Mouse (Mus musculus) neural tube, embryonic 13.5 days (tissue): ENCODE data around the gene Fam49a. TPM values are rescaled to one million over a fixed set of nuclear protein-coding genes. Genes with fewer than 3 reads are reported as not detected.
A peak's percentile ranks its signal among the peaks of the same experiment; 100 is the strongest.

Experiments used
- ATAC-seq: fragments of 200-750 bp; cut with Nextera tagmentation; 2 replicates; pipeline ENCODE4 v1.8.0; 2017; ENCODE audit warnings: low read depth, mild to moderate bottlenecking, moderate TSS enrichment, moderate library complexity
- H3K27ac ChIP-seq: fragments of 300-500 bp; sonication (generic); replicated peaks from 2 replicates; pipeline ENCODE4 v1.5.1; 2015; ENCODE audit warnings: moderate library complexity, mild to moderate bottlenecking, inconsistent platforms
- H3K27me3 ChIP-seq: fragments of 300-500 bp; sonication (generic); 2 replicates; pipeline ENCODE4 v1.6.1; 2015; ENCODE audit warnings: mild to moderate bottlenecking, inconsistent platforms
- H3K36me3 ChIP-seq: fragments of 300-500 bp; sonication (generic); 2 replicates; pipeline ENCODE4 v1.6.1; 2015; ENCODE audit warnings: mild to moderate bottlenecking, inconsistent platforms
- H3K4me1 ChIP-seq: fragments of 300-500 bp; sonication (generic); replicated peaks from 2 replicates; pipeline ENCODE4 v1.6.1; 2015; ENCODE audit warnings: inconsistent platforms
- H3K4me2 ChIP-seq: fragments of 300-500 bp; sonication (generic); 2 replicates; pipeline ENCODE4 v1.6.1; 2015; ENCODE audit warnings: inconsistent platforms, mild to moderate bottlenecking, moderate library complexity
- H3K4me3 ChIP-seq: fragments of 300-500 bp; sonication (generic); 2 replicates; pipeline ENCODE4 v1.5.1; 2015; ENCODE audit warnings: mild to moderate bottlenecking, inconsistent platforms
- H3K9ac ChIP-seq: fragments of 300-500 bp; sonication (generic); 2 replicates; pipeline ENCODE4 v1.6.1; 2015; ENCODE audit warnings: moderate library complexity, mild to moderate bottlenecking, inconsistent platforms
- H3K9me3 ChIP-seq: fragments of 300-500 bp; sonication (generic); 2 replicates; pipeline ENCODE4 v1.6.1; 2016; ENCODE audit warnings: inconsistent platforms
- WGBS: fragments of 180-500 bp; shearing (Covaris S2); methylation state at CpG from one replicate; pipeline ENCODE4 v1.1.7; 2015; 5-methylcytosine and 5-hydroxymethylcytosine counted together
- polyA plus RNA-seq: library from polyadenylated mRNA; unstranded; fragments of >200 nt; fragmentation: Nextera tagmentation; extraction: Ambion mirVana; gene quantifications from 2 replicates; pipeline ENCODE4 v1.2.1, GENCODE M21; 2015

Fam49a gene
- polyA plus RNA-seq, 1 experiment from 2014 or later, result 34.1 TPM

GRCm38 (mm10) chr12:12349645-12350288 is 87.8 kb downstream of the Fam49a start:
- H3K9me3 ChIP-seq, result no peaks in the 10 kb centered on the region
- 83% methylated on average over 6 of the region's 6 CpGs for WGBS
- no peak overlapping the region for H3K4me3 ChIP-seq
- no peak for ATAC-seq
- no peaks in the 10 kb centered on the region for H3K27me3 ChIP-seq
- H3K9ac ChIP-seq, result no peak overlapping the region
- H3K36me3 ChIP-seq, result no peaks in the 10 kb centered on the region
- H3K27ac ChIP-seq, result no peak overlapping the region
- H3K4me2 ChIP-seq, result no peak overlapping the region
- H3K4me1 ChIP-seq, result peaks cover 16% of the 10 kb centered on the region

- Histone ChIP-seq H3K36me3 (no peaks in the 10 kb centered on the region), H3K27ac (peak overlapping the region; percentile 71), H3K27me3 (no peaks in the 10 kb centered on the region), H3K4me1 (peaks cover 29% of the 10 kb centered on the region), H3K4me2 (no peak overlapping the region), H3K4me3 (no peak overlapping the region), H3K9me3 (no peaks in the 10 kb centered on the region), H3K9ac (no peak overlapping the region)
- peak; percentile 52; the same call in 1 of the 2 replicates for ATAC-seq
- 29% methylated on average over 11 of the region's 11 CpGs for WGBS
These were observed 90.0 kb downstream of the Fam49a start for GRCm38 (mm10) chr12:12351816-12352552.

GRCm38 (mm10) chr12:12354115-12354653 is 92.2 kb downstream of the Fam49a start:
- no peak overlapping the region for H3K4me3 ChIP-seq
- no peaks in the 10 kb centered on the region for H3K27me3 ChIP-seq
- ATAC-seq, result no peak
- 80% methylated on average over 10 of the region's 10 CpGs for WGBS
- H3K36me3 ChIP-seq, result no peaks in the 10 kb centered on the region
- H3K4me2 ChIP-seq, result no peak overlapping the region
- H3K27ac ChIP-seq, result no peak overlapping the region
- H3K4me1 ChIP-seq, result peaks cover 30% of the 10 kb centered on the region
- H3K9ac ChIP-seq, result no peak overlapping the region
- H3K9me3 ChIP-seq, result no peaks in the 10 kb centered on the region

- Histone ChIP-seq H3K4me3 (no peak overlapping the region), H3K4me1 (peaks cover 29% of the 10 kb centered on the region), H3K36me3 (no peaks in the 10 kb centered on the region), H3K27ac (no peak overlapping the region), H3K9me3 (no peaks in the 10 kb centered on the region), H3K4me2 (no peak overlapping the region), H3K9ac (no peak overlapping the region), H3K27me3 (no peaks in the 10 kb centered on the region)
- 64% methylated on average over 9 of the region's 9 CpGs for WGBS
- no peak for ATAC-seq
These were observed 94.1 kb downstream of the Fam49a start for GRCm38 (mm10) chr12:12356048-12356447.

GRCm38 (mm10) chr12:12356463-12356862 is 94.5 kb downstream of the Fam49a start:
- H3K9ac ChIP-seq, result no peak overlapping the region
- H3K4me2 ChIP-seq, result no peak overlapping the region
- H3K27me3 ChIP-seq, result no peaks in the 10 kb centered on the region
- no peak overlapping the region; the same call in 1 of the 2 replicates for H3K27ac ChIP-seq
- no peaks in the 10 kb centered on the region for H3K36me3 ChIP-seq
- no peak overlapping the region for H3K4me3 ChIP-seq
- H3K4me1 ChIP-seq, result peaks cover 24% of the 10 kb centered on the region
- 24% methylated on average over 1 of the region's 1 CpGs for WGBS
- no peaks in the 10 kb centered on the region for H3K9me3 ChIP-seq
- no peak for ATAC-seq

GRCm38 (mm10) chr12:12356946-12357345 is 95.0 kb downstream of the Fam49a start:
- no peak overlapping the region for H3K4me3 ChIP-seq
- no peak for ATAC-seq
- H3K4me1 ChIP-seq, result peaks cover 20% of the 10 kb centered on the region
- H3K27ac ChIP-seq, result no peak overlapping the region
- no peaks in the 10 kb centered on the region for H3K27me3 ChIP-seq
- H3K9me3 ChIP-seq, result no peaks in the 10 kb centered on the region
- H3K4me2 ChIP-seq, result no peak overlapping the region
- no peak overlapping the region for H3K9ac ChIP-seq
- WGBS, result 72% methylated on average over 5 of the region's 5 CpGs
- H3K36me3 ChIP-seq, result peaks cover 2% of the 10 kb centered on the region; the same call in 1 of the 2 replicates

- no peak overlapping the region for H3K9ac ChIP-seq
- H3K4me1 ChIP-seq, result peaks cover 29% of the 10 kb centered on the region
- no peaks in the 10 kb centered on the region for H3K27me3 ChIP-seq
- whole genome bisulfite sequencing, result 96% methylated on average over 5 of the region's 5 CpGs
- no peak overlapping the region for H3K4me2 ChIP-seq
- no peak overlapping the region for H3K4me3 ChIP-seq
- H3K27ac ChIP-seq, result no peak overlapping the region
- no peaks in the 10 kb centered on the region for H3K9me3 ChIP-seq
- no peak for ATAC-seq
- peaks cover 16% of the 10 kb centered on the region for H3K36me3 ChIP-seq
These were observed 98.0 kb downstream of the Fam49a start for GRCm38 (mm10) chr12:12359923-12360322.

GRCm38 (mm10) chr12:12362371-12362770 is 100.4 kb downstream of the Fam49a start:
- no peak for ATAC-seq
- Histone ChIP-seq H3K4me1 (peaks cover 14% of the 10 kb centered on the region; the same call in 1 of the 2 replicates), H3K4me3 (no peak overlapping the region), H3K4me2 (no peak overlapping the region), H3K9me3 (no peaks in the 10 kb centered on the region), H3K9ac (no peak overlapping the region), H3K27ac (no peak overlapping the region), H3K27me3 (no peaks in the 10 kb centered on the region), H3K36me3 (peaks cover 39% of the 10 kb centered on the region)
- WGBS, result 88% methylated on average over 10 of the region's 10 CpGs

- peaks cover 46% of the 10 kb centered on the region for H3K36me3 ChIP-seq
- WGBS, result 40% methylated on average over 8 of the region's 8 CpGs
- no peaks in the 10 kb centered on the region for H3K27me3 ChIP-seq
- no peak overlapping the region for H3K4me2 ChIP-seq
- no peaks in the 10 kb centered on the region for H3K9me3 ChIP-seq
- ATAC-seq, result peak; percentile 87
- no peak overlapping the region for H3K9ac ChIP-seq
- peaks cover 14% of the 10 kb centered on the region; the same call in 1 of the 2 replicates for H3K4me1 ChIP-seq
- H3K27ac ChIP-seq, result peak overlapping the region; percentile 67
- no peak overlapping the region for H3K4me3 ChIP-seq
These were observed 102.3 kb downstream of the Fam49a start for GRCm38 (mm10) chr12:12364201-12364600.

- WGBS, result 86% methylated on average over 5 of the region's 5 CpGs
- ATAC-seq, result no peak
- Histone ChIP-seq H3K4me3 (no peak overlapping the region), H3K4me1 (peaks cover 14% of the 10 kb centered on the region; the same call in 1 of the 2 replicates), H3K9me3 (no peaks in the 10 kb centered on the region), H3K27ac (no peak overlapping the region), H3K36me3 (peaks cover 51% of the 10 kb centered on the region), H3K4me2 (no peak overlapping the region), H3K27me3 (no peaks in the 10 kb centered on the region), H3K9ac (no peak overlapping the region)
These were observed 105.5 kb downstream of the Fam49a start for GRCm38 (mm10) chr12:12367423-12367822.

- no peak for ATAC-seq
- H3K9me3 ChIP-seq, result no peaks in the 10 kb centered on the region
- no peak overlapping the region for H3K4me2 ChIP-seq
- H3K4me1 ChIP-seq, result no peaks in the 10 kb centered on the region
- no peak overlapping the region for H3K27ac ChIP-seq
- H3K36me3 ChIP-seq, result peaks cover 32% of the 10 kb centered on the region
- no peak overlapping the region for H3K4me3 ChIP-seq
- no peaks in the 10 kb centered on the region for H3K27me3 ChIP-seq
- 96% methylated on average over 11 of the region's 11 CpGs for WGBS
- no peak overlapping the region for H3K9ac ChIP-seq
These were observed 111.3 kb downstream of the Fam49a start for GRCm38 (mm10) chr12:12373111-12373862.

GRCm38 (mm10) chr12:12379056-12379455 is 117.1 kb downstream of the Fam49a start:
- H3K4me1 ChIP-seq, result no peaks in the 10 kb centered on the region
- WGBS, result 72% methylated on average over 2 of the region's 2 CpGs
- H3K36me3 ChIP-seq, result peaks cover 3% of the 10 kb centered on the region; the same call in 1 of the 2 replicates
- H3K27me3 ChIP-seq, result no peaks in the 10 kb centered on the region
- H3K4me3 ChIP-seq, result no peak overlapping the region
- H3K9me3 ChIP-seq, result no peaks in the 10 kb centered on the region
- no peak overlapping the region for H3K4me2 ChIP-seq
- ATAC-seq, result no peak
- no peak overlapping the region for H3K27ac ChIP-seq
- H3K9ac ChIP-seq, result no peak overlapping the region
